In the genomic region with DNA sequence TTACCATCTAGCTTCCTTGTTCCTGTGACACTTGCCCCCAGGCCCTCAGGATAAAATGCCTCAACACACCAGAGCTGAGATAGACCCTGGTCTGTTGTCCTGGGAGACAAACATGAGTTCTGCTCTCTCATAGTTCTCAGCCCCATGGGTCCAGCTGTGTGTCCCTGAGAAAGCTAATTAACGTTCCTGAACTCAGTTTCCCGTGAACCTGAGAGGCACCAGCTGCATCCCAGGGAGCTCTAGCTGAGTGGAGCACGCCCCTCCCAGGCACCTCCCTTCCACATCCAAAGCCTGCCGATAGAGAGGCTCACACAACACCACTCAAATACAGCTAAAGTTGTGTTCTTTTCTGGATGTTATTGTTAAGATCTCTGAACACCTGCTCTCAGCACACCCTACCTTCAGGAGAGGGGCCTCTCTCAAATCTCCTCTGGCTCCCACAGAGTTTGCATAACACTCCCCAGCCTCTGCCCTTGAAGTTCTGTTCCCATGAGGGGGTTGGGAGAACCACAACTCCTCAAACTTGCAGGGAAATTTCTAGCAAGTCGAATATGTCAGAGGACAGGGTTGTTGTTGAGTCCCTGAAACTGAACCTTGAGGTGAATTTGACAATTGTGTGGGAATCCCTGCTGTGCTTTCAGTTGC, we compare ENCODE assay signal across 20 mouse cellular contexts. TPM values are rescaled to one million over a fixed set of nuclear protein-coding genes. Genes with fewer than 3 reads are reported as not detected.
DNase-seq lines count a peak whose midpoint lies in the region; ATAC-seq and TF ChIP-seq lines count a peak whose summit lies in the region.
"Had no signal": no experiment of that assay in that cellular context is flagged by ENCODE, and none has a peak within 500 bp of the region (broad histone marks: within the 10 kb centered on the region; RNA-seq: fewer than 3 reads in every experiment).

No protein-coding gene starts in this region.

- H3K9me3 ChIP-seq in lung, embryonic 14.5 days (ENCODE audit: low read depth, low read length), result no peaks in the 10 kb centered on the region
- no peaks in the 10 kb centered on the region for H3K9me3 ChIP-seq in embryonic facial prominence, embryonic 11.5 days (replicated peaks; ENCODE audit: control insufficient read depth, low read length)
- H3K9me3 ChIP-seq in liver, postnatal 0 days (ENCODE audit: low read length), result no peaks in the 10 kb centered on the region
- no peaks in the 10 kb centered on the region for H3K9me3 ChIP-seq in forebrain, embryonic 16.5 days (ENCODE audit: control insufficient read depth, low read length)
- H3K9me3 ChIP-seq: embryonic facial prominence, embryonic 15.5 days; forebrain, embryonic 13.5 days; heart, embryonic 13.5 days; hindbrain, embryonic 12.5 days; midbrain, embryonic 12.5 days had no signal

- TF ChIP-seq CTCF in lung, embryonic 14.5 days (IDR thresholded peaks at IDR 0.05; ENCODE audit: low read depth), result no peak
- TF ChIP-seq CTCF in liver, postnatal 0 days (IDR thresholded peaks at IDR 0.05; ENCODE audit: low read depth), result no peak

- peak; percentile 31 for DNase-seq in lung, embryonic 14.5 days
- DNase-seq in lung, postnatal 10 days, result no peak
- DNase-seq in Muller cell, postnatal 12 days (ENCODE audit: inconsistent ontology term), result peak; percentile 14
- DNase-seq in embryonic facial prominence, embryonic 11.5 days (ENCODE audit: low spot score), result peak; percentile 25
- DNase-seq in liver, postnatal 0 days, result no peak
- DNase-seq in T-cell, adult 2 months (ENCODE audit: low spot score), result no peak
- DNase-seq in layer of hippocampus, adult 9-10 months (ENCODE audit: low spot score), result no peak
- DNase-seq: adrenal gland, postnatal 14 days; cerebellum, postnatal 14 days; gastrocnemius, adult 2 months; kidney, adult 8-10 months; lung, adult 2 months; right cerebral cortex, postnatal 4 days had no signal

- peaks cover 36% of the 10 kb centered on the region for H3K4me1 ChIP-seq in lung, embryonic 14.5 days (ENCODE audit: insufficient read depth)
- no peaks in the 10 kb centered on the region; the same call in 1 of the 2 replicates for H3K4me1 ChIP-seq in embryonic facial prominence, embryonic 11.5 days (ENCODE audit: control insufficient read depth, insufficient read depth, low read length)
- H3K4me1 ChIP-seq in liver, postnatal 0 days (ENCODE audit: insufficient read depth), result peaks cover 33% of the 10 kb centered on the region
- H3K4me1 ChIP-seq in forebrain, embryonic 16.5 days (replicated peaks; ENCODE audit: control insufficient read depth, insufficient read depth, low read length), result 0 out of 2 replicates have a peak, but pooled peaks cover 3% of the 10 kb centered on the region

- WGBS in lung, embryonic 14.5 days, result 15% methylated on average over 5 of the region's 5 CpGs
- WGBS in embryonic facial prominence, embryonic 11.5 days, result 13% methylated on average over 5 of the region's 5 CpGs
- WGBS in liver, postnatal 0 days (ENCODE audit: insufficient replicate concordance), result 42% methylated on average over 5 of the region's 5 CpGs
- 11% methylated on average over 5 of the region's 5 CpGs for WGBS in forebrain, embryonic 16.5 days

- TF ChIP-seq EP300 in liver, postnatal 0 days (IDR thresholded peaks at IDR 0.05; ENCODE audit: low read depth), result no peak

- no peak overlapping the region for H3K27ac ChIP-seq in lung, embryonic 14.5 days (ENCODE audit: low read depth)
- H3K27ac ChIP-seq in embryonic facial prominence, embryonic 11.5 days (replicated peaks; ENCODE audit: low read depth, low read length), result no peak overlapping the region
- peak overlapping the region; percentile 57 for H3K27ac ChIP-seq in liver, postnatal 0 days (ENCODE audit: low read depth)
- no peak overlapping the region for H3K27ac ChIP-seq in forebrain, embryonic 16.5 days (ENCODE audit: low read length)
- H3K27ac ChIP-seq: embryonic facial prominence, embryonic 15.5 days; forebrain, embryonic 13.5 days; gastrocnemius, adult 2 months; heart, embryonic 13.5 days; hindbrain, embryonic 12.5 days; layer of hippocampus, adult 2 months; midbrain, embryonic 12.5 days had no signal

- no peaks in the 10 kb centered on the region for H3K36me3 ChIP-seq in lung, embryonic 14.5 days (ENCODE audit: insufficient read depth)
- H3K36me3 ChIP-seq in embryonic facial prominence, embryonic 11.5 days (replicated peaks; ENCODE audit: control insufficient read depth, insufficient read depth, low read depth, low read length), result no peaks in the 10 kb centered on the region
- H3K36me3 ChIP-seq in liver, postnatal 0 days (replicated peaks; ENCODE audit: insufficient read depth, low read length), result no peaks in the 10 kb centered on the region
- H3K36me3 ChIP-seq in forebrain, embryonic 16.5 days (ENCODE audit: control insufficient read depth, insufficient read depth), result no peaks in the 10 kb centered on the region
- H3K36me3 ChIP-seq: embryonic facial prominence, embryonic 15.5 days; heart, embryonic 13.5 days; hindbrain, embryonic 12.5 days; midbrain, embryonic 12.5 days had no signal

- no peaks in the 10 kb centered on the region for H3K27me3 ChIP-seq in lung, embryonic 14.5 days (ENCODE audit: insufficient read depth, low read length)
- H3K27me3 ChIP-seq in embryonic facial prominence, embryonic 11.5 days (ENCODE audit: control insufficient read depth, insufficient read depth, low read length), result no peaks in the 10 kb centered on the region
- H3K27me3 ChIP-seq in liver, postnatal 0 days (ENCODE audit: insufficient read depth, low read length), result 0 out of 2 replicates have a peak, but pooled peaks cover 3% of the 10 kb centered on the region
- H3K27me3 ChIP-seq in forebrain, embryonic 16.5 days (replicated peaks; ENCODE audit: control insufficient read depth, insufficient read depth, low read length), result no peaks in the 10 kb centered on the region
- H3K27me3 ChIP-seq: embryonic facial prominence, embryonic 15.5 days; heart, embryonic 13.5 days had no signal

- ATAC-seq in lung, embryonic 14.5 days (ENCODE audit: insufficient read depth), result no peak
- ATAC-seq in embryonic facial prominence, embryonic 11.5 days (replicated peaks; ENCODE audit: insufficient number of reproducible peaks, low FRiP score, low TSS enrichment, low read depth), result no peak
- peak; percentile 17; the same call in 1 of the 2 replicates for ATAC-seq in liver, postnatal 0 days
- ATAC-seq in forebrain, embryonic 16.5 days, result no peak
- ATAC-seq: forebrain, embryonic 13.5 days had no signal

- no peak overlapping the region for H3K9ac ChIP-seq in lung, embryonic 14.5 days
- no peak overlapping the region for H3K9ac ChIP-seq in embryonic facial prominence, embryonic 11.5 days (replicated peaks; ENCODE audit: low read length)
- H3K9ac ChIP-seq in liver, postnatal 0 days (replicated peaks), result no peak overlapping the region
- H3K9ac ChIP-seq in forebrain, embryonic 16.5 days (replicated peaks; ENCODE audit: low read depth, low read length), result no peak overlapping the region
- H3K9ac ChIP-seq: embryonic facial prominence, embryonic 15.5 days; forebrain, embryonic 13.5 days; heart, embryonic 13.5 days; hindbrain, embryonic 12.5 days; midbrain, embryonic 12.5 days had no signal

- no peak overlapping the region for H3K4me3 ChIP-seq in lung, embryonic 14.5 days (ENCODE audit: low read depth, low read length)
- H3K4me3 ChIP-seq in embryonic facial prominence, embryonic 11.5 days (ENCODE audit: low read depth, low read length), result no peak overlapping the region
- H3K4me3 ChIP-seq in liver, postnatal 0 days (ENCODE audit: low read depth, low read length), result no peak overlapping the region
- no peak overlapping the region for H3K4me3 ChIP-seq in forebrain, embryonic 16.5 days (replicated peaks; ENCODE audit: low read length)
- H3K4me3 ChIP-seq: embryonic facial prominence, embryonic 15.5 days; forebrain, embryonic 13.5 days; gastrocnemius, adult 2 months; heart, embryonic 13.5 days; hindbrain, embryonic 12.5 days; layer of hippocampus, adult 2 months; midbrain, embryonic 12.5 days had no signal

- H3K4me2 ChIP-seq in lung, embryonic 14.5 days, result no peak overlapping the region
- no peak overlapping the region for H3K4me2 ChIP-seq in embryonic facial prominence, embryonic 11.5 days (ENCODE audit: low read depth, low read length)
- no peak overlapping the region for H3K4me2 ChIP-seq in liver, postnatal 0 days (ENCODE audit: low read depth, low read length)
- no peak overlapping the region for H3K4me2 ChIP-seq in forebrain, embryonic 16.5 days (ENCODE audit: low read length)
- H3K4me2 ChIP-seq: embryonic facial prominence, embryonic 15.5 days; forebrain, embryonic 13.5 days; heart, embryonic 13.5 days; hindbrain, embryonic 12.5 days; midbrain, embryonic 12.5 days had no signal

RNA-seq across cellular contexts. Expression of gene Smad3, which starts 28.4 kb away (rescaled TPM):
- 16.1 and 16.4 TPM in 2 replicates for polyA plus RNA-seq in lung, embryonic 14.5 days (2014; fragmentation: Nextera tagmentation; extraction: Ambion mirVana)
- 19.0 and 21.9 TPM in 2 replicates for polyA plus RNA-seq in embryonic facial prominence, embryonic 11.5 days (2014; fragmentation: Nextera tagmentation; extraction: Ambion mirVana)
- 1.9 and 2.1 TPM in 2 replicates for polyA plus RNA-seq in liver, postnatal 0 days (2015; fragmentation: Nextera tagmentation; extraction: Ambion mirVana)
- 7.4 and 7.8 TPM in 2 replicates for polyA plus RNA-seq in forebrain, embryonic 16.5 days (2015; fragmentation: Nextera tagmentation; extraction: Ambion mirVana)

Comparison
In these comparisons a context has a peak if more than half of its experiments do, and no peak if none do; other contexts are left out.
1. DNase-seq: peak in lung, embryonic 14.5 days (single experiment), Muller cell, postnatal 12 days (single experiment) and embryonic facial prominence, embryonic 11.5 days (single experiment); none in lung, postnatal 10 days (single experiment), liver, postnatal 0 days (single experiment), T-cell, adult 2 months (single experiment) and layer of hippocampus, adult 9-10 months (single experiment).